Mouse (Mus musculus): Measurements from ENCODE around the gene Prelp.

Prelp gene

GRCm38 (mm10) chr1:133900825-133901224 is 20.4 kb downstream of the Prelp start:
- Histone ChIP-seq H3K4me1 (replicated peaks; ENCODE audit: low read depth, low read length) (0 out of 2 replicates have a peak, but pooled peaks cover 3% of the 10 kb centered on the region), H3K9me3 (ENCODE audit: low read length) (peaks cover 5% of the 10 kb centered on the region; the same call in 1 of the 2 replicates), H3K4me3 (replicated peaks; ENCODE audit: low read length) (no peak overlapping the region)

DNA sequence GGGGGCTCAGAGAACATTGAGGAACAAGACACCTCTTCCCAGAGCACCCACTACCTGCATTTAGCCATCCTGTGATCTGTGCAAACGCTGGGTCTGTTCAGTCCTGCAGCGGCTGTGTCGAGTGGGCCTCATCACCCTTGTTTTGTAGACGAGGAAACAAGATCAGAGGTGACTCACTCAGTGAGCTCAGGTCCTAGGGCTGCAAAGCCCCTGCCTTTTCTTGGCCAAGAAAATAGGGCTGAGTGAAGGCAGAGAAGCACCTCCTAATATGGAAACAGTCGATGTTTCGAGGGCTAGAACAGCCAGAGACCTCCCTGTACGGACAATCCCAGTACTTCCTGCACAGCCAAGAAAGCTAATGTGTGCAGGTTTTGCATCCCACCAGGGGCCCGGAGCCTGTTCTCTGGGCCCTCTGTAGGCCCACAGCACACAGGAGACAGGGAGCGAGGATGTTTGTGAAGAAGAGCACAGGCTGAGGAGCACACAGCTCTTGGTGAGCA is 22.1 kb downstream of the Prelp start:
- TF ChIP-seq POU5F1 (IDR thresholded peaks at IDR 0.05; ENCODE audit: borderline replicate concordance, low read length) (no peak), CTCF (conservative IDR thresholded peaks at IDR 0.05; ENCODE audit: low read length) (no peak), NANOG (IDR thresholded peaks at IDR 0.05; ENCODE audit: borderline replicate concordance, low read length) (no peak)
- Histone ChIP-seq H3K4me1 (replicated peaks; ENCODE audit: low read depth, low read length) (0 out of 2 replicates have a peak, but pooled peaks cover 3% of the 10 kb centered on the region), H3K9me3 (ENCODE audit: low read length) (peaks cover 5% of the 10 kb centered on the region; the same call in 1 of the 2 replicates), H3K36me3 (ENCODE audit: insufficient read depth, low read length) (no peaks in the 10 kb centered on the region), H3K4me3 (replicated peaks; ENCODE audit: low read length) (no peak overlapping the region), H3K27me3 (ENCODE audit: insufficient read depth, low read length) (peaks cover 33% of the 10 kb centered on the region)

More at GRCm38 (mm10) chr1:133900825-133901224, 20.4 kb downstream of the Prelp start:
- Histone ChIP-seq H3K36me3 (ENCODE audit: insufficient read depth, low read length) (no peaks in the 10 kb centered on the region), H3K27me3 (ENCODE audit: insufficient read depth, low read length) (peaks cover 44% of the 10 kb centered on the region)
- no peak for TF ChIP-seq POU5F1 (IDR thresholded peaks at IDR 0.05; ENCODE audit: borderline replicate concordance, low read length)
- TF ChIP-seq CTCF (conservative IDR thresholded peaks at IDR 0.05; ENCODE audit: low read length): no peak
- no peak for TF ChIP-seq NANOG (IDR thresholded peaks at IDR 0.05; ENCODE audit: borderline replicate concordance, low read length)

DNA sequence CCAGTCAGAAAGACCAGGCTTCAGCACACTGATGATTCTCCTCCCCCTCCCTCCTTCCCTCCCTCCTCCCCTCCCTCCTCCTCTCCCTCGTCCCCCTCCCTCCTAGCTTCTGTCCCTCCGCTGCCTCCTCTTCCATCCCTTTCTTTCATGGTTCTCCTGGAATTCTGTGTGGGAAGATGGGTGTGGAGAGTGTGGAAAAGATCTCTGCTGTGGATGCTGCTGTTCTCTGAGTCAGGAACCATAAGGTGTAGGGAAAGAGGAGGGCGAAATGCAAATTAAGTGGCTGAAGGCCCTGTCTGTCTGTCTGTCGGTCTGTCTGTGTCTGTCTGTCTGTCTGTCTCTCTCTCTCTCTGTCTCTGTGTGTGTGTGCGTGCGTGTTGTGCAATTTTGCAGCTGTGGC is 23.9 kb downstream of the Prelp start:
- TF ChIP-seq NANOG (IDR thresholded peaks at IDR 0.05; ENCODE audit: borderline replicate concordance, low read length) (no peak), CTCF (conservative IDR thresholded peaks at IDR 0.05; ENCODE audit: low read length) (no peak), POU5F1 (IDR thresholded peaks at IDR 0.05; ENCODE audit: borderline replicate concordance, low read length) (no peak)
- peaks cover 5% of the 10 kb centered on the region; the same call in 1 of the 2 replicates for H3K9me3 ChIP-seq (ENCODE audit: low read length)
- no peaks in the 10 kb centered on the region for H3K36me3 ChIP-seq (ENCODE audit: insufficient read depth, low read length)
- peaks cover 17% of the 10 kb centered on the region for H3K27me3 ChIP-seq (ENCODE audit: insufficient read depth, low read length)
- H3K4me1 ChIP-seq (replicated peaks; ENCODE audit: low read depth, low read length): peaks cover 16% of the 10 kb centered on the region
- H3K4me3 ChIP-seq (replicated peaks; ENCODE audit: low read length): no peak overlapping the region

DNA sequence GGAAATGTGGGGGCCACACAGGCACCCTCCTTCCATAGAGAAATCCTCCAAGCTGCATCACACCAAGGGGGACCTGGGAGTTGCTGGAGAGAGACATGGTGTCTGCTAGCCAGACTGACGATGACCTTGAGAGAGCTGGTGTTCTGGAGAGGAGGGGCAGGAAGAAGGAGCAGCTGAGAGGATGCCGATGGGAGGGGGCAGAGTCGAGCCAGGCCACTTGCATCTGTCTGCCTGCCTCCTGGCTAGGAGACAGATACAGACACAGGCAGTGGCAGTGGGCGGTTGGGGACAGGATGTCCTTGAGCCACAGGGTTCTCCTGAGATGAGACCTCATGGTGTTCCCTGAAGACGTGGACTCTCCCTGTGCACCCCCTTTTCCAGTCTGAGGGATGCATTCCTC is 29.7 kb downstream of the Prelp start:
- Histone ChIP-seq H3K36me3 (ENCODE audit: insufficient read depth, low read length) (no peaks in the 10 kb centered on the region), H3K4me3 (replicated peaks; ENCODE audit: low read length) (0 out of 2 replicates have a peak overlapping the region, but pooled peaks have one; percentile 13), H3K27me3 (ENCODE audit: insufficient read depth, low read length) (peaks cover 32% of the 10 kb centered on the region), H3K9me3 (ENCODE audit: low read length) (no peaks in the 10 kb centered on the region), H3K4me1 (replicated peaks; ENCODE audit: low read depth, low read length) (peaks cover 71% of the 10 kb centered on the region)
- TF ChIP-seq CTCF (conservative IDR thresholded peaks at IDR 0.05; ENCODE audit: low read length) (no peak), NANOG (IDR thresholded peaks at IDR 0.05; ENCODE audit: borderline replicate concordance, low read length) (no peak), POU5F1 (IDR thresholded peaks at IDR 0.05; ENCODE audit: borderline replicate concordance, low read length) (no peak)

DNA sequence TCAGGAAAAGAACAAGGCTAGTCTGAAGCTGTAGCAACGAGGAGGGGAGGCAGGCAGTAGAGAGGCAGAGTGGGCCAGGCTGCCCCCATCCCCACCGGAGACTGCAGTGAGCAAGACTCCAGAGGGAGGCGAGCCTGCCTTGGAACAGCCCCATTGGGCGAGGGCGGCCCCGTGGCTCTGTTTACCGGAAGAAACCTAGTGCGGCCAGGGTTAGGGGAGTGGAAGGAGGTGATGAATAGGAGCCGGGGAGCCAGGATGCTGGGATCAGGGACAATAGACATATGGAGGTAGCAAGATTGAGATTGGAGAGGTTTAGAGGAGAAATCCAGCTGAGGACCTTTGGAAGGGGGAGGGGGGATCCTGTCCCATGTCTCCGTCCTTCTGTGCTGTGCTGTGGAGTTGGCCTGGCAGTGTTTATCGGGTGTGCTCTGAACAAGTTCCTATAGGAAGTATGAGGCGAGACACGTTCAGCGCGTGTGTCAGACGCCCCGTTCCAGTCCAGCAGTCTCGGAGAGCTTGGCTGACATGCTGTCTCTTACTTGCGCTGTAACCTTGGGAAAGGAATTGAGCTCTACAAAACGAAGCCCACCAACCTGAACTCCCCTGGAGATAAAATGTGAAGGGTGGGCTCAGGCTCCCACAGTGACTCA is 31.1 kb downstream of the Prelp start:
- TF ChIP-seq NANOG (IDR thresholded peaks at IDR 0.05; ENCODE audit: borderline replicate concordance, low read length) (no peak), CTCF (conservative IDR thresholded peaks at IDR 0.05; ENCODE audit: low read length) (no peak), POU5F1 (IDR thresholded peaks at IDR 0.05; ENCODE audit: borderline replicate concordance, low read length) (no peak)
- no peaks in the 10 kb centered on the region for H3K9me3 ChIP-seq (ENCODE audit: low read length)
- no peaks in the 10 kb centered on the region for H3K36me3 ChIP-seq (ENCODE audit: insufficient read depth, low read length)
- peak overlapping the region; percentile 48 for H3K4me3 ChIP-seq (replicated peaks; ENCODE audit: low read length)
- H3K4me1 ChIP-seq (replicated peaks; ENCODE audit: low read depth, low read length): peaks cover 81% of the 10 kb centered on the region
- H3K27me3 ChIP-seq (ENCODE audit: insufficient read depth, low read length): peaks cover 41% of the 10 kb centered on the region

- Histone ChIP-seq H3K27me3 (ENCODE audit: insufficient read depth, low read length) (peaks cover 59% of the 10 kb centered on the region), H3K36me3 (ENCODE audit: insufficient read depth, low read length) (no peaks in the 10 kb centered on the region), H3K4me3 (replicated peaks; ENCODE audit: low read length) (no peak overlapping the region), H3K4me1 (replicated peaks; ENCODE audit: low read depth, low read length) (peaks cover 71% of the 10 kb centered on the region), H3K9me3 (ENCODE audit: low read length) (no peaks in the 10 kb centered on the region)
- no peak for TF ChIP-seq NANOG (IDR thresholded peaks at IDR 0.05; ENCODE audit: borderline replicate concordance, low read length)
These were observed 33.5 kb downstream of the Prelp start for GRCm38 (mm10) chr1:133887538-133888250.

- Histone ChIP-seq H3K9me3 (ENCODE audit: low read length) (no peaks in the 10 kb centered on the region), H3K4me1 (replicated peaks; ENCODE audit: low read depth, low read length) (peaks cover 70% of the 10 kb centered on the region), H3K4me3 (replicated peaks; ENCODE audit: low read length) (no peak overlapping the region), H3K27me3 (ENCODE audit: insufficient read depth, low read length) (peaks cover 59% of the 10 kb centered on the region), H3K36me3 (ENCODE audit: insufficient read depth, low read length) (no peaks in the 10 kb centered on the region)
- TF ChIP-seq NANOG (IDR thresholded peaks at IDR 0.05; ENCODE audit: borderline replicate concordance, low read length) (no peak), POU5F1 (IDR thresholded peaks at IDR 0.05; ENCODE audit: borderline replicate concordance, low read length) (no peak), CTCF (conservative IDR thresholded peaks at IDR 0.05; ENCODE audit: low read length) (no peak)
These were observed 34.2 kb downstream of the Prelp start for GRCm38 (mm10) chr1:133887044-133887443.

DNA sequence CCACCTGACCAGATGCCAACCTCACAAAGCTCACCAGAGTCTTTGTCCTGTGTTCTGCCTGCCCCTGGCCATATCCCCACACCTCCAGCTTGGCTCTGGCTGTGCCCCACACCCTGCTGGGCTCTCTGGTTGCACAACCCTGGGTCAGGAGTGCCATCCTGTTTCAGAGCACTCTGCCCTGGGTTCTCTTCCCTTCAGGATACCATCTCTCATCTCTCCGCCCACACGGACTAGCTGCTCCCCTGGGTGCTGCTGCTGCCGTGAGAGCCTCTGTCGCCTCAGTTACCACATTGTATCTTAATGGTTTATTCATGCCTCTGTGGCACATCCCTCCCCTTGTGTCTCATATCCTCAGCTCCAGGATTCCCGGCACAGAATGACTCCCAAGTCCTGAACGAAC is 34.8 kb downstream of the Prelp start:
- no peaks in the 10 kb centered on the region for H3K36me3 ChIP-seq (ENCODE audit: insufficient read depth, low read length)

More for the DNA sequence above, 34.8 kb downstream of the Prelp start:
- TF ChIP-seq CTCF (conservative IDR thresholded peaks at IDR 0.05; ENCODE audit: low read length) (no peak), POU5F1 (IDR thresholded peaks at IDR 0.05; ENCODE audit: borderline replicate concordance, low read length) (no peak), NANOG (IDR thresholded peaks at IDR 0.05; ENCODE audit: borderline replicate concordance, low read length) (no peak)
- peaks cover 66% of the 10 kb centered on the region for H3K4me1 ChIP-seq (replicated peaks; ENCODE audit: low read depth, low read length)
- H3K9me3 ChIP-seq (ENCODE audit: low read length): no peaks in the 10 kb centered on the region
- peaks cover 59% of the 10 kb centered on the region for H3K27me3 ChIP-seq (ENCODE audit: insufficient read depth, low read length)
- peak overlapping the region; percentile 21; the same call in 1 of the 2 replicates for H3K4me3 ChIP-seq (replicated peaks; ENCODE audit: low read length)
